Mouse (Mus musculus): Measurements from ENCODE around the gene Epha7.

GRCm38 (mm10) chr4:28998462-28999286 lies 185.7 kb downstream of the Epha7 start:
- TF ChIP-seq CTCF (IDR thresholded peaks at IDR 0.05; ENCODE audit: low read depth, low read length) (no peak), TAL1 (conservative IDR thresholded peaks at IDR 0.05; ENCODE audit: low read depth, low read length) (no peak)
